Mouse (Mus musculus): ENCODE measurements around the gene Snai1. TPM values are rescaled to one million over a fixed set of nuclear protein-coding genes. Genes with fewer than 3 reads are reported as not detected.
A peak's percentile ranks its signal among the peaks of the same experiment; 100 is the strongest.

Gene Snai1
- total RNA-seq, 2 experiments from 2014 or later, result 1.3 TPM

DNA sequence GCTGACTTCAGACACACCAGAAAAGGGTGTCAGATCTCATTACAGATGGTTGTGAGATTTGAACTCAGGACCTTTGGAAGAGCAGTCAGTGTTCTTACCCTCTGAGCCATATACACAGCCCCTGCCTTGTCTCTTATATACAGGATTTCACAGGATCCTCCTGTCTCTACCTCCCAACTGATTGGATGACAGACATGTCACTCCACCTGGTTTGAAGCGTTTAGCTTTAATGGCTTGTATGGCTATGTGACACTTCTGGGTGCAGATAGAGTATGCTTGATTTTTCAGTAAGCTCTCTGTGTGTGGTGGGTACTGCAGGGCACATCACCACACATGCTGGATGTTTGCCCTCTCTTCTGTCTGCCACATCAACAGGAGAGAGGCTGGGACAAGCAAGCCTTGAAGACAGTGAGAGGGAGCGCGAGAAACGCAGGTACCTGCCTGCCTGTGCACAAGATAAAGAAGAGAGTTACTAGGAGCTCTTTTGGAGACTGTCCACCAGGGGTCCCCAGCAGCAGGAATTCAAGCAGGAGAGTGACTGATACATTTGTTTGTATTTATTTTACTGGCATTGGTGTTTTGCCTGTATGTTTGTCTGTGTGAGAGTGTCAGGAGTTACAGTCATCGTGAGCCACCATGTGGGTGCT, 18.3 kb upstream of the Snai1 start:
- no peak for DNase-seq

DNA sequence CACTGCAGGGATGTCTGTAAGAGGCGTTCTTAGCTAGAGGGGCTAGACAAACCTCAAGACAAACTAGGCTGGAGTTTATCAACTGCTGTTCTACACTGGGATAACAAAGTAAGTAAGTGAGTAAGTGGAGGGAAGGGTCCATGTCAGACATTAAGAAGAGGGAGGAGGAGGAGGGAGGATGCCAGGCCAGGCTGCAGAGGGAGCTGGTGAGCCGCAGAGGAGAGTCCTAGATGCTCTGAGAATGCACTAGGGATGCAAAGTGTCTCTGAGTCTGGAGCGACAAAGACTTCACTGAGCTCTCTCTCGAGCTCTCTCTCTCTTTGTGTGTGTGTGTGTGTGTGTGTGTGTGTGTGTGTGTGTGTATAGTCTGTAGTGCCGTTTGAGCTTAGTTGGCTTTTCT, 9.7 kb upstream of the Snai1 start:
- no peak for DNase-seq

DNA sequence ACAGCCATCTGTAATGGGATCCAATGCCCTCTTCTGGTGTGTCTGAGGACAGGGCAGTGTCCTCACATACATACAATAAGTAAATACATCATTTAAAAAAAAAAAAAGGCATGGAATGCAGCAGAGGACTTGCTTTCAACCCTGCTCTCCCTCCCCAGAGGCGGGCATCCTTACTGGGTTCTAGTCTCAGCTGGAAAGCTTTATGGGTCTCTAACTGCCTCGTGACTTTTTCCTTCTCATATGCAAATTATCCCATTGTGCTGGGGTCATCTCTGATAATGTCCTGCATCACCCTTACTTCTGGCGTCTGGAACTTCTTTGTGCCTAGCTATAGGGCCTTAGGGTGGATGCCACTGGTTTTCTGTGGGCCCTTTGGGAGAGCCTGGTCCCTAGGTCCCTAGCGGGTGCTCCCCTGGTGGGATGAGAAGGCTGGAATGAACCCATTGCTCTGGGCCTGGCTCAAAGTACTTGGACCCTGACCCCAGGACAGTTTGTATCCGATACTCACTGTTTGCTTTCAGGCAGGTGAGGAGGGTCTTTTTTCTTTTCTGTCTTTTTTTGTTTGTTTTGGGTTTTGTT, 8.0 kb upstream of the Snai1 start:
- no peak for DNase-seq

DNA sequence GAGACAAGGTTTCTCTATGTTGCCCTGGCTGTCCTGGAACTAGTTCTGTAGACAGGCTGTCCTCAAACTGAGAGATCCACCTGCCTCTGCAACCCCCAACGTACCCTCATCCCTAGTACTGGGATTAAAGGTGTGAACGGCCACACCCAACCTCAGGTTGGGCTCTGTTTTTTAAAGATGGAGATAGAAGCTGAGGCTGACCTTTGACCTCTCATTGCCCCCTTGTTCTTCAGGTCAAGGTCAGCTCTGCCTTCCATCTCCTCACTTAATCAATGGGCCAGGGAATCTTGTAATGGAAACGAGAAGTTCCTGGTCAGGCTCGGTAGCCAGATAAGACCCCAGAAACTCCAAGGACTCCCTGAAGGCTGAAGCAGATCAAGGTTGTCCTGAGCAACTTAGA, 7.5 kb upstream of the Snai1 start:
- no peak for DNase-seq

- no peak for DNase-seq
Measured at GRCm38 (mm10) chr2:167532131-167532530, 5.9 kb upstream of the Snai1 start.

- DNase-seq, result no peak
Measured at GRCm38 (mm10) chr2:167533880-167534279, 4.1 kb upstream of the Snai1 start.

- no peak for DNase-seq
Measured at GRCm38 (mm10) chr2:167536320-167536945, 1.6 kb upstream of the Snai1 start.

DNA sequence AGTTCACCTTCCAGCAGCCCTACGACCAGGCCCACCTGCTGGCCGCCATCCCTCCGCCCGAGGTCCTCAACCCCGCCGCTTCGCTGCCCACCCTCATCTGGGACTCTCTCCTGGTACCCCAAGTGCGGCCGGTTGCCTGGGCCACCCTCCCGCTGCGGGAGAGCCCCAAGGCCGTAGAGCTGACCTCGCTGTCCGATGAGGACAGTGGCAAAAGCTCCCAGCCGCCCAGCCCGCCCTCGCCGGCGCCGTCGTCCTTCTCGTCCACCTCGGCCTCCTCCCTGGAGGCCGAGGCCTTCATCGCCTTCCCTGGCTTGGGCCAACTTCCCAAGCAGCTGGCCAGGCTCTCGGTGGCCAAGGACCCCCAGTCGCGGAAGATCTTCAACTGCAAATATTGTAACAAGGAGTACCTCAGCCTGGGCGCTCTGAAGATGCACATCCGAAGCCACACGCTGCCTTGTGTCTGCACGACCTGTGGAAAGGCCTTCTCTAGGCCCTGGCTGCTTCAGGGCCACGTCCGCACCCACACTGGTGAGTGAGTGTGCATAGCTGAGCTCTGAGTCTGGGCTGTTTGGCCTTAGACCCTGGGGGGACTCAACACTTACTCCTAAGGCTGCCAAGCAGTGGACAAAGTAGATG, 794 bp downstream of the Snai1 start:
- no peak for DNase-seq

GRCm38 (mm10) chr2:167539536-167540476, 1.8 kb downstream of the Snai1 start:
- no peak for DNase-seq

DNA sequence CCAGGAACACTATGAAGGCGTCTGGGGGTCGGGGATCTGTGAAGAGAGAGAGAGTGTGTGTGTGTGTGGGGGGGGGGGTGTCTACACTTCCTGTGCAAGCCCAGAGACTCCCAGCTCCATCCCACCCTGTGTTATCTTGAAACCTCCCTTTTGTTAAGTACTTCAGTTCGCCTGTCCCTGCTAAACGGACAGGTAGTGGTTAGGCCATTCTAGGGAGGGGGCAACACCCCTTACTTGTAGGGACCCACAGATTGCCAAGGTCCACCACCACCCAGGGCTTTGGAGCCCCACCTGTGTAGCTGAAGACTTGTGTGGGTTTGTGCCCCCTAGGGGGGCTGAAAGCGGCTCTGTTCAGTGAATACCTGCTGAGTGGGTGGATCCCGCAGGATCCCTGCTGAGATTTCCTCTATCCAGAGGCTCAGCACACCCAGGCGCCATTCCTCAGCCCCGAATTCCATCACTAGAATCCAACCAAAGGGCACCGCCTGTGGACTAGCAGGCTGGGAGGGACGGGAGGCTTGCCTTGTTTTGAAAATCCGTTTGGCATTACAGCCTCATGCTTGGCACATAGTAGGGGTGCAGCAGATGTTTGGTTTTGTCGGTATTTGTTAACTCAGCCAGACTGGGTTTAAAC, 2.6 kb downstream of the Snai1 start:
- no peak for DNase-seq

- DNase-seq, result no peak
Measured at GRCm38 (mm10) chr2:167541324-167541723, 3.3 kb downstream of the Snai1 start.

DNA sequence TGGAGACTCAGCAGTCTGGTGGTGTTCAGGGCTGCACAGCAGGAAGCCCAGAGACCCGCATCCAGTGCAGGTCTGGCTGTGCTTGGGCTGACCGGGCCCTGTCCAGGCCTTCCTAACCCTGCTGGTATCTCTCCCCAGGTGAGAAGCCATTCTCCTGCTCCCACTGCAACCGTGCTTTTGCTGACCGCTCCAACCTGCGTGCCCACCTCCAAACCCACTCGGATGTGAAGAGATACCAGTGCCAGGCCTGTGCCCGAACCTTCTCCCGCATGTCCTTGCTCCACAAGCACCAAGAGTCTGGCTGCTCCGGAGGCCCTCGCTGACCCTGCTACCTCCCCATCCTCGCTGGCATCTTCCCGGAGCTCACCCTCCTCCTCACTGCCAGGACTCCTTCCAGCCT, 3.8 kb downstream of the Snai1 start:
- DNase-seq, result no peak

GRCm38 (mm10) chr2:167542361-167542760, 4.4 kb downstream of the Snai1 start:
- DNase-seq, result no peak

DNA sequence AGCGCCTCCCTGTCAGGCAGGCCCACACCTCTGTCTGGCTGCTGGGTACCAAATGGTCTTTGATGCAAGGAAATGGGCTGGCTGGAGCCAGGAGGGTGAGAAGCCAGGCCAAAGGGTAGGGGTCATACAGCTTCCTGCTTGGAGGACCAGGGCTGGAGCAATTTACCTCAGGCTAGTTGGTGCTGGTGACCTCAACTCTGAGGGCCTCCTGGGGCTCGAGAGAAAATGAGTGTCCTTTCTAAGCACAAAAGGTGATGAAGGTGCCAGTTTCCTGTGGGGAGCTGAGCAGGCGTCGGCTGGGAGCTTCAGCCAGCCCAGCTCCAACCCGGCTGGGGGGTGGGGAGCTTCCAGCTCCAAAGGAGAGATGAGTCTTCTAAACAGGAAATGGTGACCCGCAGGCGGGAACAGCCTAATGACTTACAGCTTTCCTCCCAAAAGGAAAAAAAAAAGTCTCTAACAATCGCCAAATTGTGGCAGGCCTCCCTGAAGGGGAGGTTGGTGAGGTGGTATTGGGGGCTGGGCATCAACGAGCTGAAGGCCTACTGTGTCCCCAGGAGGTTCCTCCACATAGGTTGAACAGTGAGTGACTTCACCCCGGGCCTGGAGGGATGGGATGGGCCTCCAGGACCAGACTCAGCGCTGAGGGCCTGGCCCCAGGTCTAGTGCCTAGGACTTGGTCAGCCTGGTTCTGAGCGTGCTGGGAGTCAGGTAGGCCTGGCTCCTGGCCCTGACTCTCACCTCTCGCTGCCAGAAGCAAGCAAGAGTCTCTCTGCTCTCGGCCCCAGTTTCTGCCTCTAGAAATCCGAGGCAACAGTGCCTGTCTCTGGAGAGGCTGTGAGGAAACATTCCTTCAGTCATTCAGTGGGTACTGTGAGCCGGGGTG, 5.4 kb downstream of the Snai1 start:
- DNase-seq, result peak; percentile 65

DNA sequence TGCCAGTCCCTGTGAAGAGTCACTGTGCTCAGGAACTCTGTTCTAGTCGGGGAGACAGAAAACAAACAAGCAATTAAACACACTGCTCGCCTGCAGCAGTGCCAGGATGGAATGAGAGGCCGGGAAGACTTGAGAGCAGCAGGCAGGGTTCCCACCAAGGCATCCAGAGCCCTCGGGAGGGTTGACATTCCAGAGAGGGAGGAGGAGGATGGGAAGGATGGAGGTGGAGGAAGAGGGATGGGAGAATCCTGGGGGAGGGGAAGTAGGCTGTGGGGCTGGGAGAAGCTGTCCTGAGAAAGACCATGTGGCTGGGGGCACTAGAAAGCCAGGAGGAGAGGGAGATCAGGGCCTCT, 6.0 kb downstream of the Snai1 start:
- no peak for DNase-seq

DNA sequence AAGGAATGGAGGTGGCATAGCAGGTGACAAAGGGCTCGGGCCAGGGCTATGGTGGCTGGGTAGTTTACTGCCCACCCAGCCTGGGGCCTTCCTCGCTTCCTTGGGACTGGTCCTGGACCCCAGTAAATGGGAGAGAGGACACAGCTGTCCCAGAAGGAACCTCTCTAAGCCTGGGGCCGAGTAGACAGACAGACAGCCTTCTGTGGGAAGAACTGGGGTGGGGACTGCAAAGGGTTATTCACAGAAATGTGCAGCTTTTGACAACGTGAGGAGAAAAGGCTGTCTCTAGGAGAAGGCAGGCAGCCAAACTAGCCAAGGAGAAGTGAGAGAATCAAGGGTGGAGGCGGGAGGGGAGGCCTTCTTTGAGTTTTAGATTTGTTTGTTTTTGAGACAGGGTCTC, 6.5 kb downstream of the Snai1 start:
- DNase-seq, result no peak

- no peak for DNase-seq
Measured at GRCm38 (mm10) chr2:167546447-167547195, 8.6 kb downstream of the Snai1 start.

- no peak for DNase-seq
Measured at GRCm38 (mm10) chr2:167547444-167547843, 9.4 kb downstream of the Snai1 start.

DNA sequence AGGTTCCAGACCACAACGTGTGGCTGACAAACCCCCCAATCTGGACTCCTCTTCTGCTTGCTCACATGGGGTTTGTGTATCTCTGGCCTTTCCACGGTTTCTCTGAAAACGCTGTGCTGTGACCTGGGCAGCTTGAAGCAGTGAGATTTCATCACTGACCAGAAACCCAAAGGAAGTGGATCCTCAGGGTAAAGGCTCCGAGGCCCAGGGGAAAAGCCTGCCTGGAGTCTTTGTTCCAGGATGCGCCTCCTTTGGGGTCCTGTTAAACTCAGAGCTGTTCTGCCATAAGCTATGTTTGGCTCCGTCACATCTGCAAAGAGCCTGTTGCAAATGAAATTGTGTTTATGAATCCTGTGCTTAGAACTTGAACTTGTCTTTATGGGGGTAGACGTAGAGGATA, 11.0 kb downstream of the Snai1 start:
- DNase-seq, result no peak

DNA sequence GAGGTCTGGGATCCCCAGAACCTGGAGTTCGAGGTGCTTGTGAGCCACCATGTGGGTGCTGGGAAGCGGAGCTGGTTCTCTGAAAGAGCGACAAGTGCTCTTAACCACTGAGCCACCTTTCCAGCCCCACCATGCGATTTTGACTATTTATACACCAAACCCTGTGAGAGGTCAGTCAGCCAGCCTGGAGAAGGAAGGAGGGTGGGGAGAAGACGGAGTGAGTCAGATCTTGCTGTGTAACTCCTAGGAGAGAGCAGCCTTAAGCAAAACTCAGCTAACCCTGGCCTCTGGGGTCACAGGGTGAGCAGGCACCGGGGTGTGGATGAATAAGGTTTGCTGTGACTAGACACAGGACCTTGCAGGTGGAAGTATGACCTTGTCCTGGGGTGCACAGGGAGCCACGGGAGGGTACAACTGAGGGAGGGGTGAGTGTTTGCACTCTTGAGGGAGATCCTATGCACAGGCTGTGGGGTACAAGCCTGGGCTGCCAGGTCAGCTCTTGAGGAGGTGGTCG, 12.4 kb downstream of the Snai1 start:
- DNase-seq, result no peak
